Mouse (Mus musculus): ENCODE measurements around the gene Gzmg.
"Not testable (repeated sequence)": the region's sequence is repeated elsewhere in the genome, so short reads cannot be mapped to it uniquely, and the experiment has no call there.

Gzmg gene

DNA sequence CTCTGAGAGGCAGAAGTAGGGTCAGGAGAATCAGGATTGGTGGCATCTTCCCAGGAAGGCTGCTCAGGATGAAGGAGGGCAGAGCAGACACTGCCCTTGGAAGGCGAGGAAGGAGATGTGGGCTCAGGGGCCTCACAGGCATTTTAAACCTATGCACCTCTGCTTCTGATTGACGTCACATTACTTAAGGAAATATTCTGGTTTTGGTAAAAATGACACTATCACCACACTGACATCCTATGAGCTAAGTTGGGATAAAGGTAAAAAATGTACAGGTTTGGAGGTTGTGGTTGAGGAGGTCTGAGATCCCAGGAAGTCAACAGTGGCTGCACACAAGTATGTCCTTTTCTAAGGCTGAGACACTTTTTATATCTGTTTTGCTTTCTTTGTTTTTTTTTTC, at the start of gene Gzmg:
Gene Gzmg, minus strand, starts transcription at position 101 of the 400 bp plus-strand sequence.
- not testable (repeated sequence) for DNase-seq (ENCODE audit: low spot score)

DNA sequence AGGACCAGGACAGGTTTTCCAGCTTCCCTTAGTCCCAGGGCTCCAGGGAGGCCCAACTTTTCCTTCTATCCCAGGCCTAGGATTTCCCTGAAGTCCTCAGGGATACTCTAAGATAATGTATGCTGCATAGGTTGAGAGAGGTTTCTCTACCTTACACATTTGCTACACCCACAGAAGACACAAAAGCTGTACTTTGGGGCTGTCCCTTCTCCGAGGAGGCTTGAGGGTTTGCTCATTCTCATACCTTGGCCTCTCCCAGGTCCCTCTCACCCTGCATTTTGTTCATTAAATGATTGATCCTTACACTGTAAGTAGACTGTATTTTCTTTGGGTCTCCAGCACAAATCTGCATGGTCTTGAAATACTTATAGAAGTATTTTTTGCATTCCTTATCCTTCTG, 46.2 kb upstream of the Gzmg start:
- DNase-seq (ENCODE audit: low spot score): no peak

DNA sequence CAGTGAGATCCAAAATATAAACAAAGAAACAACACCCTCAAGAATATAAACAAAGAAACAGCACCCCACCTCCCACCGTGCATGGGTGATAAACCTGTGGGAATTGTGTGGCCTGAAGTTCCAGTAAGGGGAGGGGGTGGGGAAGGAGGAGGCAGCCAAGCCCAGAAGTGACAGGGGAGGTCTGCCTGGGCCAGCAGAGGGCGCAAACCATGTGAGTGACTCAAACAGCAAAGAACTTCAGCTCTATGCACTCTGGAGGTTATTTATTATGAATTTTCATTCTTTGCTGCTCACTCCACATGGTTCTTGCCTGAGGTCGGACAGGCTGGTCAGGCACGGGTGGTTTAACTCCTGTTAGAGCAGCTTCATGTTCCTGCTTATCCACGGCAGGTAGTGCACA, 45.6 kb upstream of the Gzmg start:
- DNase-seq (ENCODE audit: low spot score): peak; percentile 30

DNA sequence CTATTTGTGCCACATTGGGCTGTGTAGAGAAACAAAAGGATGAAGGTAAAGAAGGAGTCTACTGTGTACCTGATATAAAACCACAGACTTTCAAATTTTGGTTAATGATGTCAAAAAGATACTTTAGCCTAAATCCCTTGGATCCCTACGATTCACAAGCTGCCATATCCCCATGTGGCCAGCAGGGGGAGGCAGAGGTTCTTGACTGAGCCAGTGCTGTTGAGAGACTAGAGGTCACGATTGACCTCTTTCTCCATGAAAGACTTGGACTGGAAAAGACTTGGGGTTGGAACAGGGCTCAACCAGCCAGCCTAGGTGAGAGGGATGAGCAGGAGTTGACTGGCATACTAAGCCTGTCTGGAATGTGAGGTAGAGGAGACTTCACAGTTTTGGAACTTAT, 44.6 kb upstream of the Gzmg start:
- peak; percentile 65 for DNase-seq (ENCODE audit: low spot score)

DNA sequence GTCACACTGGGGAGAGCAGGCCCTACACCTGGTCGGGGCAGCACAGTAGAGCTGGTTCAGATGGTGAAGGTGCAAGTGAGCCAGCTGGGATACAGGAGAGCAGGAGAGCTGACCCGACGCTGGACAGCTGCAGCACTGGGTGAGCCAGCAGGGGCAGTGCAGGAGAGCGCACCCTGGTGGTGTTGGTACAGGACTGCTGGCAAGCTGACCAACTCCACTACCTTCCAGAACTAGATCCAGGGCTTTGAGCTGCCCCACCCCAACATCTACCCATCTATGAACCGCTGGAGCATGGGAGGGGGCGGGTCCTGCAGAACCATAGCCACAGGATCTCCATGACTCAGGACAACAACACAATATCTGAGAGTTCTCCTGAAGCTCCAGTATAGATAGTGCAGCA, 27.6 kb upstream of the Gzmg start:
- DNase-seq (ENCODE audit: low spot score): no peak

DNA sequence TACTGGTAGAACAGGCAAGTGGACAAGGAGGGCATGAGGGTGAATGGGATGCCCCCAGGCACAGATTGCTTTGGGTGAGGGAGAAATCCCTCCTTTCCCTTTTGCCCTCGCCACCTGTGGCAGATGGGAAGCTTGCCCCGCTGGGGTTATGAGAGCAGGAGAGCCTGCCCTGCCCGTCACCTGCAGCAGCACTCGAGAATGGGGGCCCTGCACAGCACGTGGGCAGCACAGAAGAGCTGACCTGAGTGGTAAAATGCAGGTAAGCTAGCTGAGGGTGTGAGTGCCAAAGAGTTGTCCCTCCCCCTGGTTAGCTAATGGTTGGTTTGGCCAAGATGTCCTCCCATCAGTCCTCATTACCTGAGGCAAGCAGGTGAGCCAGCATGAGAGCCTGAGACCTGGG, 27.1 kb upstream of the Gzmg start:
- no peak for DNase-seq (ENCODE audit: low spot score)

DNA sequence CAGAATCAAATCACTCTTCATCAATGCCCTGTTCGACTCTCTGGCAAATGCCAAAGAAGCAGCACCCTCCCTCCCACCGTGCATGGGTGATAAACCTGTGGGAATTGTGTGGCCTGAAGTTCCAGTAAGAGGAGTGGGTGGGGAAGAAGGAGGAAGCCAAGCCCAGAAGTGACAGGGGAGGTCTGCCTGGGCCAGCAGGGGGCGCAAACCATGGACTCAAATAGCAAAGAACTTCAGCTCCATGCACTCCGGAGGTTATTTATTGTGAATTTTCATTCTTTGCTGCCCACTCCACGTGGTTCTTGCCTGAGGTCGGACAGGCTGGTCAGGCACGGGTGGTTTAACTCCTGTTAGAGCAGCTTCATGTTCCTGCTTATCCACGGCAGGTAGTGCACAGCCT, 18.3 kb upstream of the Gzmg start:
- peak; percentile 46 for DNase-seq (ENCODE audit: low spot score)

DNA sequence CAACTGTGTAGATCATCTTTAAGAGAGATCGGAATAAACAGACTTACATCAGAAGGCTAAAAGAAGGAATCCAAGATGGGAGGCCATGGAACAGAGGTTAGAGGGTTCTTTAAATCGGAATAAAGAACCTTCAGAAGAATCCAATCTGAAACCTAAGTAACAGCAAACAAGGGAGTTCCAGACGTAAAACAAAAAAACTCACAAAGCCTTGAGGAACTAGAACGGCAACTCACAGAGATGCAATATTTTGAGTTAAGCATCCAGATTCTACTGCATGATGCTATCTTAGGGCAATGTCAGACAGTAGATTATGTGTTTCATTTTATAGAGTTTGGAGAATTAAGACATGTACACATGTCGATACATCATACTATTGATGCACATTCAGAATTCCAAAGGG, 15.1 kb upstream of the Gzmg start, which contains the start of gene Gzmn:
Gene Gzmn, minus strand, starts transcription at position 101 of the 400 bp plus-strand sequence.
- DNase-seq (ENCODE audit: low spot score): no peak

DNA sequence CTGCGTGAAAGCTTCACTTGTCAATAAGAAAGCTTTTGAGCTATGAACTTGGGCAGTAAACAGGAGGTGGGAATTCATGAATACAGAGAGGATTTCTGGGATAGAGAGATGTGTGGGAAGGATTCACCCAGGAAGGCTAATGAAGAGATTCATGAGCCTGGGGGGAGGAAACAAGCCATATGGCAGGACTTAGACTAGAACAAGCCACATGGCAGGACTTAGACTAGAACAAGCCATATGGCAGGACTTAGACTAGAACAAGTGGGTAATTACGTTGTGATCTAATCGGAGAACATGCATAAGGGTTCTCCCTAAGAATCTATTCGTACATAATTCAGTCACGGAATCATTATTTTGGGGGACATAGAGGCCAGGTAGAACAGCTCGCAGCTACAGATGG, 14.0 kb upstream of the Gzmg start:
- no peak for DNase-seq (ENCODE audit: low spot score)

DNA sequence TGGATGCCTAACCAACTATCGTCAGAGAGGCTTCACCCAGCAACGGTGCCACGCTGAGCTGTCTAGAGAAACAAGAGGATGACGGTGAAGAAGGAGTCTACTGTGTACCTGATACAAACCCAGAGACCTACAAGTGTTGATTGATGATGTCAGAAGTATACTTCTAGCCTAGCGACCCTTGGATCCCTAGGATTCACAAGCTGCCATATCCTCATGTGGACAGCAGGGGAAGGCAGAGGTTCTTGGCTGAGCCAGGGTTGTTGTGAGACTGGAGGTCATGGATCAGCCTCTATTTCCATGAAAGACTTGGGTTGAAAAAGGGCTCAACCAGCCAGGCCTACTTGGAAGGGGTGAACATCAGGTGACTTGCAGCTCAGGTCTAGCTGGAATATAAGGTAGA, 13.4 kb upstream of the Gzmg start:
- DNase-seq (ENCODE audit: low spot score): no peak

DNA sequence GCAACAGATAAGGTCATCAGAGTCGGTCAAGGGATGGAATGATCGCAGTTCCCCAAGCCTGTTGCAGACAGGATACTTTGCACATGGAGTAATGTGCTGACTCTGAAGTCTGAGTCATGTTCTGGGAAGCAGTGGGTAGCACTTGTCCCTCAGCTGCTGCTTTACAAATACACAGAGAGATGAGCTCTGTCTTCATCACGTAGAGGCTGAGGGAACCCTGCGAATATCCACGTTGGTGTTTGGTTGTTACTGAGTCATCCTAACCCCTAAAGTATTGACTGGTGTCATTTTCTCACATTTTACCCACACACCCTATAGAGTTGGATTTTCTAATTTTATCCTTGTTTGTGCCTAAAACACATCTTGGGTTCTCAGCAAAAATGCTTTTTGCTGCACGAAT, 8.6 kb upstream of the Gzmg start:
- DNase-seq (ENCODE audit: low spot score): no peak

DNA sequence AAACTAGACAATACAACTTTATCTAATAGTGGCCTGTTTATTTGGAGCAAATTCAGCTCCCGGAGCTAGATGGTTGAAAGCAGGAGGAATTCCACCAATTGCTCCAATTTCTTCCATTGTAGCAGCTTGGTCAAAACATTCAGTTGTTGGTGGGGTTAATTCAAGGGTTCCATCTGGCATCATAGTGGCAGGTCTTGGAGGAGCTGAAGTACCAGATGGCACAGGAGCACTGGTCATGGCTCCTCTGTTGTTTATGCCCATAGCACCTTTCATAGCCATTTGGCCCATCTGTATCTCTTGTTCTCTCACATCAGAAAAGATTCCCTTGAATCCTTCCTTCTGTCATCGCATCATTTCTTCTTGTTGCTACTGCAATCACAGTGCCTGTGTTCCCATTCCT, 2.7 kb upstream of the Gzmg start:
- no peak for DNase-seq (ENCODE audit: low spot score)

DNA sequence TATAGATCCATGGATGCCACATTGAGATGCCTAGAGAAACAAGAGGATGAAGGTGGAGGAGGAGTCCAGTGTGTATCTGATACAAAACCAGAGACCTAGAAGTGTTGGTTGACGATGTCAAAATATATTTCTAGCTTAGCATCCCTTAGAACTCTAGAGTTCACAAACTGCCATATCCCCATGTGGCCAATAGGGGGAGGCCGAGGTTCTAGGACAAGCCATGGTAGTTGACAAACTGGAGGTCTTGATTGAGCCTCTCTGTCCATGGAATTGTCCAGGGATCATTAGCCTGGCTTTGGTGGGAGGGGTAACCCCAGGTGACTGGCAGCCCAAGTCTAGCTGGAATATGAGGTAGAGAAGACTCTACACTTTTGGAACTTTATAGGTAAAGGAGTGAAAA, 4.0 kb downstream of the Gzmg start:
- no peak for DNase-seq (ENCODE audit: low spot score)

DNA sequence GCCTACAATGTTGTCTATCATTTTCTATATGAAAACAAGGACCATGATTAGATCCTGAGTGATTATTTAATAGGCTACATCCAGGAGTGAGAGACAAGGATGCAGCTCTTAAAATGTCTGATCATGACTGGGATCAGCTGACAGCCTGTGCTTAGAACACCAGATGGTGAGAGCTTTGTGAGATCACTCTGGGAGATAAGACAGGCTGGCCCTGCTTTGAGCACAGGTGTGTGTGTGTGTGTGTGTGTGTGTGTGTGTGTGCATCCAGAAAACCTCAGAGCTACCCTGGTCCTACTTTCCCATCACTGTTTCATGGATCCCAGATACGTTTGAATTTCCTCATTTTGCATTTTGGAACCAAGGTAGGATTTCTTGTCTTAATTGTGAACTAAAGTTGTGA, 25.7 kb downstream of the Gzmg start:
- DNase-seq (ENCODE audit: low spot score): not testable (repeated sequence)

DNA sequence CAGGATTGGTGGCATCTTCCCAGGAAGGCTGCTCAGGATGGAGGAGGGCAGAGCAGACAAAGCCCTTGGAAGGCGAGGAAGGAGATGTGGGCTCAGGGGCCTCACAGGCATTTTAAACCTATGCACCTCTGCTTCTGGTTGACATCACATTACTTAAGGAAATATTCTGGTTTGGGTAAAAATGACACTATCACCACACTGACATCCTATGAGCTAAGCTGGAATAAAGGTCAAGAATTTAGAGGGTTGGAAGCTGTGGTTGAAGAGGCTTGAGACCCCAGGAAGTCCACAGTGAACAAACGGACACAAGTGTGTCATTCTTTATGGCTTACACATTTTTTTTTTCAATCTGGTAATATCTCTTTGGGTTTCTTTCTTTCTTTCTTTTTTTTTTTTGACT, 26.9 kb downstream of the Gzmg start, which contains the start of gene Gzmd:
Gene Gzmd, minus strand, starts transcription at position 101 of the 400 bp plus-strand sequence.
- not testable (repeated sequence) for DNase-seq (ENCODE audit: low spot score)

DNA sequence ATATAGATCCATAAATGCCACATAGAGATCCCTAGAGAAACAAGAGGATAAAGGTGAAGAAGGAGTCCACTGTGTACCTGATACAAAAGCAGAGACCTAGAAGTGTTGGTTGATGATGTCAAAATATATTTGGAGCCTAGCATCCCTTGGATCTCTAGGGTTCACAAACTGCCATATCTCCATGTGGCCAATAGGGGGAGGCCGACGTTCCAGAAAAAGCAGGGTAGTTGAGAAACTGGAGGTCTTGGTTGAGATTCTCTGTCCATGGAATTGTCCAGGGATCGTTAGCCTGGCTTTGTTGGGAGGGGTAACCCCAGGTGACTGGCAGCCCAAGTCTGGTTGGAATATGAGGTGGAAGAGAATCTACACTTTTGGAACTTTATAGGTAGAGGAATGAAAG, 31.0 kb downstream of the Gzmg start:
- no peak for DNase-seq (ENCODE audit: low spot score)

DNA sequence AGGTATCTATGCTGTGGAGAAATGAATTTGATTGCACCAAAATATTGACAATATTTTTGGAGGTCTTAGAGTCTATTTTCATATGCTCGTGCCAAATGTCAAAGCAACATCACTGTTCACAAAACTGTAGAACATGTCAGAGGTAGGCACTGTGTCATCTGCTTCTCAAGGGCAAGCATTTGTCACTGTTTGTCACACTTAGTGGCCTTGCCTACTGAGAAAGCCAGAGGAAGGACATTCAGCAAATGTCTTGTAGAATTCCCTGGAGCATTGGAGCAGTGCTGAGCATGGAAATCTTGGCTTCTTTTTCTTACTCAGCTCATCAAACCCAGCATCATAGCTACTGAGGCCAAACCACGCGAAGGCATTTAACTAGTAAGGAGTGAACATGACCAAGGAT, 35.9 kb downstream of the Gzmg start:
- DNase-seq (ENCODE audit: low spot score): no peak

DNA sequence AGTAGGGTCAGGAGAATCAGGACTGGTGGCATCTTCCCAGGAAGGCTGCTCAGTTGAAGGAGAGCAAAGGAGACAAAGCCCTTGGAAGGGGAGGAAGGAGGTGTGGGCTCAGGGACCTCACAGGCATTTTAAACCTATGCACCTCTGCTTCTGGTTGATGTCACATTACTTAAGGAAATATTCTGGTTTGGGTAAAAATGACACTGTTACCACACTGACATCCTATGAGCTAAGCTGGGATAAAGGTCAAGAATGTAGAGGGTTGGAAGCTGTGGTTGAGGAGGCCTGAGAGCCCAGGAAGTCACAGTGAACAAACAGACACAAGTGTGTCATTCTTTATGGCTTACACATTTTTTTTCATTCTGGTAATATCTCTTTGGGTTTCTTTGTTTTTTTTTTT, 38.9 kb downstream of the Gzmg start, which contains the start of gene Gzme:
Gene Gzme, minus strand, starts transcription at position 101 of the 400 bp plus-strand sequence.
- no peak for DNase-seq (ENCODE audit: low spot score)

DNA sequence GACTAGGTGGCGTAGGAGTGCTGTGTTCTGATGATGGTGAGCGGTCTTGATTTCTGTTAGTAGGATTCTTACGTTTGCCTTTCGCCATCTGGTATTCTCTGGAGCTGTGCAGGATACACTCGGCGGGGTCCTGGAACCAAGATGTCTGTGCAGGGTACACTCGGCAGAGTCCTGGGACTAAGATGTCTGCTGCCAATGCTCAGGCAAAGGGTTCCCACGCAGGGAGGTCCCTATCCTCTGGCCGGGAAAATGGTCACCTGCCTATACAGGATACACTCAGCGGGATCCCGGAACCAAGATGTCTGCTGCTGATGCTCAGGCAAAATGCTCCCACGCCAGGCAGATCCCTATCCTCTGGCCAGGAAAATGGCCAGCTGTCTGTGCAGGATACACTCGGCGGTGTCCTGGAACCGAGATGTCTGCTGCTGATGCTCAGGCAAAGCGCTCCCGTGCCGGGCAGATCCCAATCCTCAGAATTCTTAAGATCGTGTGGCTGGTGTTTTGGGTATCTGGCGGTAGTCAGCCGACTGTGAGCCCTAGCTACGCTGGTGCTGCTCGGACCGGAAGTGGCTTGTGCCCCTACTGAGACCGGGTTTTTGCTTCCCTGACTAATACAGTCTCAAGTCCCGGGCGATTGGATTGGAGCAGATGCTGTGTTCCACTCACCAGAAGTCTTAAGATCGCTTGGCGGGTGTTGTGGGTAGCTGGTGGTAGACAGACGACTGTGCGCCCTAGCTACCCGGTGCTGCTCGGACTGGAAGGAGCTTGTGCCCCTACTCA, 43.7 kb downstream of the Gzmg start:
- not testable (repeated sequence) for DNase-seq (ENCODE audit: low spot score)
